ENCODE assay signal across 9 mouse cellular contexts in genomic region chr3:116969003-116969402, GRCm38 (mm10). TPM values are rescaled to one million over a fixed set of nuclear protein-coding genes. Genes with fewer than 3 reads are reported as not detected.
DNase-seq lines count a peak whose midpoint lies in the region; ATAC-seq lines count a peak whose summit lies in the region.
"Had no signal": no experiment of that assay in that cellular context is flagged by ENCODE, and none has a peak within 500 bp of the region (broad histone marks: within the 10 kb centered on the region; RNA-seq: fewer than 3 reads in every experiment).

No protein-coding gene starts in this region.

- H3K4me2 ChIP-seq in heart, embryonic 13.5 days: peak overlapping the region; percentile 76
- peak overlapping the region; percentile 62 for H3K4me2 ChIP-seq in hindbrain, embryonic 12.5 days (replicated peaks)

- peaks cover 12% of the 10 kb centered on the region; the same call in 1 of the 2 replicates for H3K4me1 ChIP-seq in heart, embryonic 13.5 days
- peaks cover 4% of the 10 kb centered on the region for H3K4me1 ChIP-seq in brown adipose tissue, adult 24 weeks (ENCODE audit: control insufficient read depth, insufficient read depth, insufficient read length, low read length)
- H3K4me1 ChIP-seq in hindbrain, embryonic 12.5 days: peaks cover 17% of the 10 kb centered on the region
- peaks cover 18% of the 10 kb centered on the region for H3K4me1 ChIP-seq in midbrain, embryonic 10.5 days

- H3K9me3 ChIP-seq in heart, embryonic 13.5 days: no peaks in the 10 kb centered on the region
- no peaks in the 10 kb centered on the region for H3K9me3 ChIP-seq in hindbrain, embryonic 12.5 days (replicated peaks)
- no peaks in the 10 kb centered on the region for H3K9me3 ChIP-seq in midbrain, embryonic 10.5 days (replicated peaks)

- peak overlapping the region; percentile 84; the same call in 1 of the 2 replicates for H3K27ac ChIP-seq in heart, embryonic 13.5 days (replicated peaks)
- H3K27ac ChIP-seq in brown adipose tissue, adult 24 weeks (replicated peaks; ENCODE audit: low read depth, low read length): peak overlapping the region; percentile 99
- peak overlapping the region; percentile 62 for H3K27ac ChIP-seq in hindbrain, embryonic 12.5 days
- H3K27ac ChIP-seq in midbrain, embryonic 10.5 days (replicated peaks): peak overlapping the region; percentile 56

- peak overlapping the region; percentile 60 for H3K4me3 ChIP-seq in heart, embryonic 13.5 days
- peak overlapping the region; percentile 89 for H3K4me3 ChIP-seq in brown adipose tissue, adult 24 weeks (ENCODE audit: insufficient read depth, low read depth, low read length)
- H3K4me3 ChIP-seq in hindbrain, embryonic 12.5 days: peak overlapping the region; percentile 34
- H3K4me3 ChIP-seq in midbrain, embryonic 10.5 days: peak overlapping the region; percentile 43

- no peak for ATAC-seq in heart, embryonic 13.5 days (ENCODE audit: extremely low read depth, insufficient number of reproducible peaks, low FRiP score, low TSS enrichment)
- peak; percentile 36; the same call in 1 of the 2 replicates for ATAC-seq in hindbrain, embryonic 12.5 days (ENCODE audit: low FRiP score)
- no peak for ATAC-seq in megakaryocyte, adult 5-6 weeks (ENCODE audit: poor library complexity, severe bottlenecking)

- 20% methylated on average over 3 of the region's 5 CpGs for WGBS in heart, embryonic 13.5 days
- 18% methylated on average over 5 of the region's 5 CpGs for WGBS in hindbrain, embryonic 12.5 days
- WGBS in midbrain, embryonic 10.5 days: 31% methylated on average over 5 of the region's 5 CpGs

- no peaks in the 10 kb centered on the region for H3K27me3 ChIP-seq in heart, embryonic 13.5 days (replicated peaks)
- no peaks in the 10 kb centered on the region for H3K27me3 ChIP-seq in hindbrain, embryonic 12.5 days
- no peaks in the 10 kb centered on the region for H3K27me3 ChIP-seq in midbrain, embryonic 10.5 days (ENCODE audit: low read depth, poor library complexity, severe bottlenecking)

- DNase-seq in heart, adult 11 months: no peak
- DNase-seq in midbrain, embryonic 10.5 days (ENCODE audit: low spot score): no peak
- DNase-seq in frontal cortex, postnatal 36 days (ENCODE audit: low spot score in 2 of 2): no peak
- no peak for DNase-seq in cerebellum, adult 11-12 months

- no peaks in the 10 kb centered on the region for H3K36me3 ChIP-seq in heart, embryonic 13.5 days
- no peaks in the 10 kb centered on the region for H3K36me3 ChIP-seq in hindbrain, embryonic 12.5 days
- H3K36me3 ChIP-seq in midbrain, embryonic 10.5 days: no peaks in the 10 kb centered on the region

- H3K9ac ChIP-seq in heart, embryonic 13.5 days: peak overlapping the region; percentile 85
- peak overlapping the region; percentile 57; the same call in 1 of the 2 replicates for H3K9ac ChIP-seq in hindbrain, embryonic 12.5 days

RNA-seq across cellular contexts. Expression of gene Palmd, which starts 0.2 kb away (rescaled TPM):
- 13.2 and 13.6 TPM in 2 replicates for polyA plus RNA-seq in heart, embryonic 13.5 days (2015; fragmentation: Nextera tagmentation; extraction: Ambion mirVana)
- 132 and 150 TPM in 2 replicates for polyA plus RNA-seq in brown adipose tissue, adult 24 weeks (2012; ENCODE audit: insufficient read depth, insufficient read length, missing spikeins)
- 6.9 and 8.9 TPM in 2 replicates for polyA plus RNA-seq in hindbrain, embryonic 12.5 days (2016; fragmentation: Nextera tagmentation; extraction: Ambion mirVana)
- polyA plus RNA-seq in midbrain, embryonic 10.5 days (2016; fragmentation: Nextera tagmentation; extraction: Ambion mirVana): 1.2 and 3.0 TPM in 2 replicates
- total RNA-seq in megakaryocyte, adult 5-6 weeks (2015): not detected in 2 replicates
- total RNA-seq in megakaryocyte, adult 5-6 weeks (2017): not detected in 2 replicates

RNA-seq across cellular contexts. Expression of gene 4930455H04Rik, which starts 0.9 kb away (rescaled TPM):
- not detected in 2 replicates for polyA plus RNA-seq in heart, embryonic 13.5 days (2015; fragmentation: Nextera tagmentation; extraction: Ambion mirVana)
- not detected in 2 replicates for polyA plus RNA-seq in brown adipose tissue, adult 24 weeks (2012; ENCODE audit: insufficient read depth, insufficient read length, missing spikeins)
- not detected in 2 replicates for polyA plus RNA-seq in hindbrain, embryonic 12.5 days (2016; fragmentation: Nextera tagmentation; extraction: Ambion mirVana)
- polyA plus RNA-seq in midbrain, embryonic 10.5 days (2016; fragmentation: Nextera tagmentation; extraction: Ambion mirVana): not detected in 2 replicates
- total RNA-seq in megakaryocyte, adult 5-6 weeks (2015): not detected in 2 replicates
- not detected in 2 replicates for total RNA-seq in megakaryocyte, adult 5-6 weeks (2017)
- total RNA-seq: gastrocnemius, postnatal 25 days had no signal

Comparison
In these comparisons a context has a peak if more than half of its experiments do, and no peak if none do; other contexts are left out.
1. H3K4me3 ChIP-seq: peak in every context shown above with its lines; median percentile 89 in brown adipose tissue, adult 24 weeks; 60 in heart, embryonic 13.5 days; 43 in midbrain, embryonic 10.5 days; 34 in hindbrain, embryonic 12.5 days.